Mouse (Mus musculus) embryonic stem cell, embryonic (primary cell): ENCODE measurements around the gene Lpcat4.
"Not testable (repeated sequence)": the region's sequence is repeated elsewhere in the genome, so short reads cannot be mapped to it uniquely, and the experiment has no call there.

Experiments used
- CTCF ChIA-PET, 4 experiments: fragments of 300-600 bp in 2 of 4; fragments of 350-600 bp in 2 of 4; sonication (Branson Sonifier 250); formaldehyde crosslinking; loops; one replicate each; lab custom pipeline; 2022; ENCODE audit warnings: inconsistent platforms in 2 of 4; lab: Charles Lee
- POLR2A ChIA-PET, 4 experiments: fragments of 300-600 bp in 2 of 4; fragments of 350-600 bp in 2 of 4; sonication (Branson Sonifier 250); formaldehyde crosslinking; loops; one replicate each; lab custom pipeline; 2022; ENCODE audit warnings: antibody characterized with exemption in 4 of 4, inconsistent platforms in 1 of 4; lab: Charles Lee

The Lpcat4 gene

DNA sequence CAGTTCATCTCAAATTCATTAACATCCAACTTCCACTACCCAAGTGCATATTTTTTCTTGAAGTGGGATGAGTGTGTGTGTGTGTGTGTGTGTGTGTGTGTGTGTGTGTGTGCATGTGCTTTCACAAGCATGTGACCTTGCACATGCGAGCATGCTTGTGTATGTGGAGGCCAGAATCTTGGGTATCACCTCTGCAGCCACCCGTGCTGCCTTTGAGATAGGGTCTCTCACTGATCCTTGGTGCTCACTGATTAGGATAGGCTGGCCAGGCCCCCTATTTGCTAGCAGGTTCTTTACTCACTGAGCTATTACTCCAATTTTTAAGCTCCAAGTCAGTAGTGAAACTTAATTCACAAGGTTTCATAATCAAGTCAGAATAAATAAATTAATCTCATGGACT, 33.6 kb downstream of the Lpcat4 start:
- POLR2A ChIA-PET: interaction anchor here in 1 of 4 experiments (1.3 to 2.1 kb wide), 4 partner anchors 8 to 22 kb away, joined by 5 to 9 read pairs (median 7); partner anchors contain the start of genes Gm21985, Nop10 and Slc12a6
- CTCF ChIA-PET: no interaction called here

DNA sequence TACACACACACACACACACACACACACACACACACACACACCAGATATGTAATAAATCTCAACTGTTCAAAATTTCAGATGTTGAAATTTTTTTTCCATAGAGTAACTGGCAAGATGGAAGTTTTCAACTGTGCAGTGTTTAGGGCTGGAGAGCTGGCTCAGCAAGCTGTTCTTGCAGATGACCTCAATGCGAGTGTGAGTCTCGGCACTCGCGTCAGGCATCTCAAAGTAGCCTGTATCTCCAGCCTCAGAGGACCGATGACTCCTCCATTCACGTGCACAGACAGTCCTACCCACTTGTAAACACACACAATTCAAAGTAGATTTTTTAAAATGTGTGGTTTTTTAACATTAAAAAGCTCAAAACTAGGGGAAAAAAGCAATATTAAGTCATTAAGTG, 34.2 kb downstream of the Lpcat4 start:
- POLR2A ChIA-PET: interaction anchor here in 3 of 4 experiments (0.7 to 2.1 kb wide), 8 partner anchors 8 to 104 kb away, joined by 3 to 9 read pairs (median 6); partner anchors contain the start of genes Slc12a6 (in 3 of the 3), Gm21985 (in 2 of the 3) and Nop10 (in 1 of the 3)
- CTCF ChIA-PET: interaction anchor here in 1 of 4 experiments (1.1 kb wide), 1 partner anchor 8 kb away, joined by 3 read pairs; the partner anchor contains the start of gene Slc12a6

DNA sequence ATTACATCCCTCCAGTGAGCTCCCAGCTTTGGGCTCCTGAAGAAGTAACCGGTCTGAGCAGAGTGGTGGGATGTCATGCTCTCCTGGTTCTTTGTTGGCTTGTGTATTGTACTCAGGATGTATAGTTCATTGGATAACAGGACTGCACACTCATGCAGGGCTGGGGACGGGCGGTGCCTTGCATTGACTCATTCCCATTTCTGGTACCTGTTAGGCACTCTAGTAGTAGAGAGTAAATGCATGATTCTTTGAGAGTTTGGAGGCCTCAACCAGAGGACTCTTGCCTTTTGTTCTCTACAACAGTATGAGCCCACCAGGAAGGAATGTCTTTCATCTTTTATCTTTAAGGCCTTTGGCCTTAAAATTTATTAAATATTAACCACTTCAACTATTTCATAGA, 37.6 kb downstream of the Lpcat4 start:
- ChIA-PET POLR2A (interaction anchor here in 3 of 4 experiments (1.0 to 1.5 kb wide), 5 partner anchors 10 to 102 kb away, joined by 3 to 5 read pairs (median 4); partner anchors contain the start of genes Gm21985 (in 3 of the 3), Slc12a6 (in 2 of the 3), Emc4 (in 1 of the 3) and Katnbl1 (in 1 of the 3)), CTCF (no interaction called here)

DNA sequence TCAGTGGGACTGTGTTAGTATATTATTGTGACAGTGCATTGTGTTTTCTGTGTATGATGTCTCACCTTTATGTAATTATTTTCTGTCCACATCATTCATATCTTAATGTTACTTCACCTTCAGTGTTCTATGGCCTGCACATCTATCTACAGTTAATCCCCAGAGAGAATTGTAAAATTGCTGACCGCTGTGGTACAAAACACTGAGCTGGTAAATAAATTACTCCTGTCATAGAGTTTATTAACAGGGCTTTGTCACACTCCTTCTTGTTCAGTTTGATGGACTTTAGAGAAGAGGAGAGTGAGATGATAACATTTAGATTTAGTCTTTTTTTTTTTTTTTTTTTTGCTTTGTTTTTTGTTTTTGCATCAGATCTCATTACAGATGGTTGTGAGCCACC, 43.6 kb downstream of the Lpcat4 start:
- CTCF ChIA-PET: interaction anchor here in 1 of 4 experiments (0.7 kb wide), 1 partner anchor 32 kb away, joined by 6 read pairs; no protein-coding TSS in a partner anchor
- POLR2A ChIA-PET: interaction anchor here in 2 of 4 experiments (0.7 to 4.1 kb wide), 7 partner anchors 13 to 127 kb away, joined by 3 to 25 read pairs (median 4); partner anchors contain the start of genes Gm21985 (in 2 of the 2), Slc12a6 (in 2 of the 2), Emc4 (in 1 of the 2) and Katnbl1 (in 1 of the 2)

DNA sequence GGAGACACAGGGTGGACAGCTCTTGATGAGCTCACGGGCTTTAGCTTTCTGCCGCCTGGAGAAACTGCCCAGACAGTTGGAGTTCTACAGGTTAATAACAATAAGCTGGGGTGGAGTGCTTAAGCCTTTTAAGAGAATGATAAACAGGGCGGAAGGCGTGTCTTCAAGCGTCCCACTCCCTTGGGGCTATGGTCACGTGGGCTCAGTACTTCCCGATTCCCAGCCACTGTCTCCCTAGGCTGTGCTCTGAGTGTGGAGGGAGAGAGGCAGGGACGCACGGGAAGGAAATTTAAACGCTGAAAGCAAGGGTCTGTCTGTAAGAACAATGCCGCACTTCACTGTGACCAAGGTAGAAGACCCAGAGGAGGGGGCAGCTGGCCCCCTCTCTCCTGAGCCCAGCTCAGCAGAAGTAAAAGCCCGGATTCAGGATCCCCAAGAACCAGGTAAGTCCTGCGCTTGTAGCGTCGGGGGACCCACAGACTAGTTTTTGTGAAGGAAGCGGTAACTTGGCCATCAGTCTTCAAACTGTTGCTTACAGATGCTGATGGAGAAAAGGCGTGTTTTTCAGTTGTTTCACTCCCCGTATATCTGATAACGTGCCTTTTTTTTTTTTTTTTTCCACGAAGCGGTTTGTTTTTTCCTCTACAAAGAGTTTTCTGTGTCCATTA, 45.2 kb downstream of the Lpcat4 start:
- ChIA-PET CTCF (no interaction called here), POLR2A (interaction anchor here in 3 of 4 experiments (0.7 to 4.1 kb wide), 18 partner anchors 9 to 1513 kb away, joined by 3 to 25 read pairs (median 5); partner anchors contain the start of genes Slc12a6 (in 3 of the 3), Emc4 (in 2 of the 3), Gm21985 (in 2 of the 3) and Emc7 (in 1 of the 3))

DNA sequence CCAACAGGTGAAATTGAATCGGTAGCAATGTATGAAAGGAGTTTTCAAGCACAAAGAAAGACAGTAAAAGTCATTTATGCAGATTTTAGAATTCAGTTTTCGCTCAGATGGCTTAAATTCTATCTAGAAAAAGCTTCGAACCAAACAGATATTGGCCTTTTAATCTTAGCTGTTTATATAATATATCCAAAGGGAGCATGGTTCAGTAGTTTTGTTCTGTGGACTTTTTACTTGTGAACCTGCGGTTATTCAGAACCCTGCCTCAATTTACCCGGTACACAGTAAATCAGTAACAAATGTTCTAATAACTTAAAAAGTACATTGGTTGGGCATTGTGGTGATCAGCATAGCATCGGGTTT, 45.7 kb downstream of the Lpcat4 start:
- POLR2A ChIA-PET: interaction anchor here in 2 of 4 experiments (0.7 to 4.1 kb wide), 12 partner anchors 9 to 1514 kb away, joined by 3 to 25 read pairs (median 8); partner anchors contain the start of genes Emc4 (in 2 of the 2), Gm21985 (in 2 of the 2), Slc12a6 (in 2 of the 2) and Lpcat4 (in 1 of the 2)
- CTCF ChIA-PET: no interaction called here

DNA sequence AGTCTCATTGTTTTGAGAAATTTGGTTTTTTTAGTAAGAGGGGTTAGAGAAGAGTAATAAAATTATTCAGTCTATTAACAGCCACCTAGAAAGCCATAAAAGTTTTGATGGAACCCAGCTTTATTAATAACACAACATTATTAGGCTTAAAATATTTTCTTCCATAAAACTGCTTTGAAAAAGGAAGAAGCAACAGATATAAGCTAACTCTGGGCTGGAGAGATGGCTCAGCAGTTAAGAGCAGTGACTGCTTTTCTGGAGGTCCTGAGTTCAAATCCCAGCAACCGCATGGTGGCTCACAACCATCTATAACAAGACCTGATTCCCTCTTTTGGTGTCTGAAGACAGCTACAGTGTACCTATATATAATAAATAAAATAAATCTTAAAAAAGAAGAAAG, 46.8 kb downstream of the Lpcat4 start:
- CTCF ChIA-PET: not testable (repeated sequence)
- POLR2A ChIA-PET: interaction anchor here in 2 of 4 experiments (0.5 to 4.1 kb wide), 3 partner anchors 20 to 27 kb away, joined by 3 to 25 read pairs (median 18); partner anchors contain the start of genes Gm21985 (in 2 of the 2) and Slc12a6 (in 2 of the 2)

DNA sequence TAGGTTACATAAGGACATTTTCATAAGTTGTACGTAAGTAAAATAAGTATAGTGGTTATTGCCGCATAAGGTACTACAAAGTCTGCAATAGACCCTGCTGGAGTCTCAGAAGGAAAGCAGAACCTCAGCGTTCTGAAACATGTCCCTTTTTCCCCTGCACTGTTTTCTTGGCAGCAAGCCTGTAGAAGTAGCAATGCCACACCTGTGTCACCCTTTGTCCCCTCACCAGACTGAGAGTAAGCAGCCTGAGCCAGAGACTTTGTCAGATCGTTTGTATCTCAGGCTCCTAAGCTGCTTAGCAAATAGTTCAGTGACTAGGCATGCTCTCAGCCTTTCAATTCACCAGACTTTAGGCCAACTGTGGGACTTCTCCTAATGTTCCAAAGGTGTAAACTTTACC, 47.8 kb downstream of the Lpcat4 start:
- CTCF ChIA-PET: no interaction called here
- POLR2A ChIA-PET: interaction anchor here in 1 of 4 experiments (1.0 kb wide), 1 partner anchor 47 kb away, joined by 3 read pairs; no protein-coding TSS in a partner anchor

DNA sequence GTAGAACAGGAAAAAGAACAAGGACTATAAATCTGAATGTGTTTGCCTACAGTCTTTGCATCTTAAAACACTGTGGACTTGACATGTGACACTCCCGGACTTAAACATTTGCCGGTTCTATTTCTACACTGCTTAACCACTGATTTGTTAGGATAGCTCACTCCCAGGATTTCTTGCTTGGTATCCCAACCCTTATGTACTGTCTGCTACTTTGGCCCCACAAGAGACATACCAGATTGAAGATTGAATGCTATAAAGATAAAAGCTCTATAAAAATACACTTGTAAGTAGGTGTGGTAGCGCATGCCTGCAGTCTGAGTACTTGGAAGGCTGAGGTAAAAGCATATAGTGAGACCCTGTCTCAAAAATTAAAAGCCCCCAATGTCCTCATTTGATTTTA, 50.2 kb downstream of the Lpcat4 start:
- POLR2A ChIA-PET: interaction anchor here in 2 of 4 experiments (1.0 to 2.3 kb wide), 7 partner anchors 10 to 78 kb away, joined by 3 to 7 read pairs (median 4); partner anchors contain the start of genes Emc4 (in 1 of the 2), Gm21985 (in 1 of the 2), Nop10 (in 1 of the 2) and Slc12a6 (in 1 of the 2)
- CTCF ChIA-PET: no interaction called here

DNA sequence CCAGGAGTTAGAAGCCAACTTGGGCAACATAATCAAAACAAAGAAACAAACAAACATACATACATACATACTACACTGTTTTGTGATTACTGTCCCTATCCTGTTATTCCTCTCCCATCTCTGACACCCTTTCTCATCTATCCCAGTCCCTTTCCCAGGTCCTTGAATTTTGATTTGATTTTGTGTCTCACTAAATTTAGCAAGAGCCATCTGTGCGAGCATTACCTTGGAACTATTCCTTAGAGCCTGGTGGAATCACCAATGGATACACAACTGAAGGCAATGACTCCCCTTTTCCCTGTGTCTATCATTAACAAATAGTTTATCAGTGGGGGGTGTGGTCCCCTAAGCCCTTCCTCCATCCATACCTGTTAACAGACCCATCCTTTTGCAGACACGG, 53.6 kb downstream of the Lpcat4 start:
- CTCF ChIA-PET: no interaction called here
- POLR2A ChIA-PET: no interaction called here

DNA sequence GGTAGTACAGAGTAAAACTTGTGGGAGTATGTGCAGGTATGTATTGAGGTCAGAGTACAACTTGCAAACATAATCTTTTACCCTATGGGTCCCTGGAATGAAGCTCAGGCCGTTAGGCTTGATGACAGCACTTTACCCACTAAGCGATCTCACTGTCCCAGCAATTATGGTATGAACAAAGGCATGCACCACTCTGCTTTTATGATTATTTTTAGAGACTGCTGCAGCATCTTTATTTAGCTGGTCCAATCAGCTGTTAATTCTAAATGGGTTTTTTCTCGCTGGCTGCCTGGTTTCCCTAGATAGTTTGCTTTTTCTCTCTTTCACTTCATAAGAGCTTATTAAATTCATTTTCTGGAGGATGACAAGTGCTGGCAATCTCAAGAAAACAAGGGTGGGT, 56.9 kb downstream of the Lpcat4 start:
- CTCF ChIA-PET: interaction anchor here in 1 of 4 experiments (0.8 kb wide), 1 partner anchor 83 kb away, joined by 3 read pairs; the partner anchor contains the start of gene Katnbl1
- POLR2A ChIA-PET: interaction anchor here in 3 of 4 experiments (1.0 to 1.4 kb wide), 7 partner anchors 13 to 72 kb away, joined by 3 to 7 read pairs (median 3); partner anchors contain the start of genes Emc4 (in 3 of the 3), Gm21985 (in 1 of the 3) and Slc12a6 (in 1 of the 3)
